Mouse (Mus musculus) large intestine, adult 2 months (tissue): ENCODE measurements at regions not wholly inside any gene's neighbourhood (a gene's known extent, or its start where the extent isn't known, plus 50 kb on each side); places are given as distances from the start of the nearest gene placed in this dataset.

Experiments used
- DNase-seq: peaks from one replicate; pipeline ENCODE4 v3.0.0-alpha.2; 2012; ENCODE audit warnings: low read depth, low spot score
- WGBS: fragments of 180-500 bp; shearing (Covaris S2); methylation state at CpG from one replicate; pipeline ENCODE4 v1.1.7; 2018; 5-methylcytosine and 5-hydroxymethylcytosine counted together

- DNase-seq = no peak
- WGBS = 82% methylated on average over 12 of the region's 12 CpGs
These were observed 498.4 kb downstream of the Etnk1 start for GRCm38 (mm10) chr6:143665374-143665773.

GRCm38 (mm10) chr6:143668551-143668950 lies 501.5 kb downstream of the Etnk1 start:
- WGBS = 77% methylated on average over 4 of the region's 4 CpGs
- DNase-seq = no peak

GRCm38 (mm10) chr6:143669446-143670130 lies 502.6 kb downstream of the Etnk1 start:
- no peak for DNase-seq
- 76% methylated on average over 3 of the region's 3 CpGs for WGBS

GRCm38 (mm10) chr6:143690131-143690530 lies 523.1 kb downstream of the Etnk1 start:
- DNase-seq = no peak
- WGBS = 68% methylated on average over 9 of the region's 9 CpGs

GRCm38 (mm10) chr6:143690866-143691265 lies 523.8 kb downstream of the Etnk1 start:
- 42% methylated on average over 6 of the region's 6 CpGs for WGBS

GRCm38 (mm10) chr6:143697997-143698396 lies 531.0 kb downstream of the Etnk1 start:
- DNase-seq = no peak
- 65% methylated on average over 6 of the region's 6 CpGs for WGBS

More at GRCm38 (mm10) chr6:143690866-143691265, 523.8 kb downstream of the Etnk1 start:
- DNase-seq = no peak

- no peak for DNase-seq
- WGBS = 66% methylated on average over 8 of the region's 8 CpGs
These were observed 537.0 kb downstream of the Etnk1 start for GRCm38 (mm10) chr6:143703984-143704383.

GRCm38 (mm10) chr6:143706451-143706850 lies 539.4 kb downstream of the Etnk1 start:
- 41% methylated on average over 10 of the region's 10 CpGs for WGBS
- no peak for DNase-seq

- DNase-seq = no peak
- WGBS = 66% methylated on average over 10 of the region's 10 CpGs
These were observed 547.4 kb downstream of the Etnk1 start for GRCm38 (mm10) chr6:143714461-143714860.

GRCm38 (mm10) chr6:143750074-143750473 lies 583.1 kb downstream of the Etnk1 start:
- DNase-seq = no peak

- WGBS = 19% methylated on average over 14 of the region's 14 CpGs
These were observed 584.4 kb downstream of the Etnk1 start for GRCm38 (mm10) chr6:143751076-143752070.

GRCm38 (mm10) chr6:143757462-143757861 lies 590.4 kb downstream of the Etnk1 start:
- DNase-seq = no peak
- WGBS = 61% methylated on average over 3 of the region's 3 CpGs

More at GRCm38 (mm10) chr6:143751076-143752070, 584.4 kb downstream of the Etnk1 start:
- peak; percentile 70 for DNase-seq

- DNase-seq = no peak
- WGBS = 50% methylated on average over 2 of the region's 2 CpGs
These were observed 601.1 kb downstream of the Etnk1 start for GRCm38 (mm10) chr6:143768115-143768514.
